Mouse (Mus musculus) heart, adult 2 months (tissue): ENCODE measurements around the gene Klb.

Experiments
- CTCF ChIP-seq: fragments of 200-600 bp; IDR thresholded peaks from 2 replicates; pipeline ENCODE4 v1.8.1; 2022; ENCODE audit warnings: antibody characterized with exemption, mild to moderate bottlenecking, moderate library complexity
- EP300 ChIP-seq: fragments of 200-500 bp; IDR thresholded peaks from 2 replicates; pipeline ENCODE4 v1.6.1; 2011; ENCODE audit warnings: low read depth, low read length, control low read depth; ENCODE audit not compliant: insufficient read depth

DNA sequence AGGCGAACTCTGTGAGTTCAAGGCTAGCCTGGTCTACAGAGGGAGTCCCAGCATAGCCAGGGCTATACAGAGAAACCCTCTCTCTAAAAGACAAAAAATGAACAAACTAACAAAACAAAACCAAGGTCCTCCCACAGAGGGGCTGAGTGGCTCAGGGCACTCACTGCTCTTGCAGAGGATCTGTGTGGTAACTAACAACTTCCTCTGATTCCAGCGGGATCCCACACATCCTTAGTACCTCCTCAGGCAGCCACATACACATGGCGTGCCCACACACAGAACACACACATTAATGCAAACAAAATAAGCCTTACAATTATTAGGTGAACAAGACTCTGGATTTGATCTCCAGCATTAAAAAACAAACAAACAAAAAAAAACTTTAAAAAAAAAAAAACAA is 9.7 kb downstream of the Klb start:
- no peak for TF ChIP-seq EP300
- no peak for TF ChIP-seq CTCF
